Mouse (Mus musculus) cortical plate, adult 2 months (tissue): ENCODE data around the gene Insl5.

Source experiments
- CTCF ChIP-seq: fragments of 200-500 bp; IDR thresholded peaks from 2 replicates; pipeline ENCODE4 v1.5.1; 2011; ENCODE audit warnings: mild to moderate bottlenecking, control low read depth, low read length; ENCODE audit not compliant: insufficient read depth; ENCODE audit errors: extremely low read depth
- POLR2A ChIP-seq: fragments of 200-500 bp; IDR thresholded peaks from 2 replicates; pipeline ENCODE4 v1.6.1; 2011; ENCODE audit warnings: mild to moderate bottlenecking, low read length, control low read depth; ENCODE audit not compliant: insufficient read depth; ENCODE audit errors: extremely low read depth

DNA sequence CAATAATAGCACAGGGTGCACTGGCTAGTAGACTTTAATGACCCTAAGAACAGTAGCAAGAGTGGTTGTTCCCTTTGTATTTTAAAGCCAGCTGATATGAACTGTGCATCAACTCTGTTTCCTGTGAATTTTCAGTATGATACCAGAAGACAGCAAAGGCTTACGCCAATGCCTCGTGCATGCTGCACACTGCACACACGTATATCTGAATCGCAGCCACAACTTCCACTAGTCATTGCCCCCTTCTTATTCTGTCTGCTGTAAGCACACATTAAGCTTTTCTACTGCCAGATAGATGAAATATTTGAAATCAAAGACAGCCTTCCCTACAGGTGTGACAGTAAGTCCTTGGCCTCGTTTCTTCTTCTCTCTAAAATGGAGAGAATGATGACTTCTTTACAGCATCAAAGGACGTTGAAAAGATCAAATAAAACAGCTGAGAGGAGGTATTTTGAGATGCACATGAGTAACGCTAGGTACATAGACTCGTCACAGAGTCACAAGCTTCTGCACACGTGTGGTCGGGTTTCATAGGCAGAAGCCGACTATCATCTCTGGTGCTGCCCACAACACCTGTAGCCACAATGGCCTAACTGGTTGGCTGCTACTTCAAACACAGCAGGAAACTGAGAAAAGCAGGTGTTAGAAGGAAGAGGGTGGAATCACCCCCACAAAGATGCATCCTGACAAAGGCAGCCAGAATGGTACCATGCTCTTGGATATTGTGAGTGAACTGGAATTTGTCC is 35.9 kb downstream of the Insl5 start:
- TF ChIP-seq CTCF = no peak
- TF ChIP-seq POLR2A = no peak
